Mouse (Mus musculus) pancreas, adult 10 weeks (tissue): ENCODE data around the gene Bloc1s4. TPM values are rescaled to one million over a fixed set of nuclear protein-coding genes. Genes with fewer than 3 reads are reported as not detected.

Experiments used
- polyA plus RNA-seq: library from polyadenylated mRNA; stranded (reverse); fragments of 350-450 nt; fragmentation: Illumina TruSeq; extraction: RNeasy Lipid Tissue Mini Kit (QIAGEN cat#74804); gene quantifications from one replicate; pipeline ENCODE4 v1.2.3, GENCODE M21; 2015; ENCODE audit warnings: low read depth, low replicate concordance; ENCODE audit not compliant: insufficient read depth

The Bloc1s4 gene
- 6.5 TPM for polyA plus RNA-seq

DNA sequence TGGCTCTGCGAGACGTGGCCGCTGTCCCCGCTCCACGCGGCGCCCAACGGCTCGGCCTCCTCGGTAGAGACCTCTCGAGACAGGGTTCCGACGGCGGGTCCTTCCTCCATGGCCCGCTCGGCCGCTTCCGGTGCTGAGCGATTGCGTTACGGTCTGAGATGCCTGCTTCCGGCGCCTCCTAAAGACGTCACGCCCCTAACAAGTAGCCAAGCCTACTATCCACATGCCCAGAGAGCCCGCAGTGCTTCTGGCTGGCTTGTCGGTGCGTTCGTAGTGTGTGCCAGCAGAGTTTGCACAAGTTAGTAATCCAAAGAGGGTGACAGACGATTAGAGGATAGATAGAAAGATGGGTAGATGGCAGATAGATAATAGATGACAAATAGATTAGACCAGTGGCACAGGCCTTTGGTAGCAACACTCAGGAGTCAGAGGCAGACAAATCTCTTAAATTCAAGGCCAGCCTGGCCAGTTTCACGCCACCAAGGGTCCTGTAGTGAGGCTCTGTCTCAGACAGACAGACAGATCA, at the start of gene Bloc1s4:
Bloc1s4 (minus strand) TSS at position 115 of the 526 bp plus-strand sequence.

DNA sequence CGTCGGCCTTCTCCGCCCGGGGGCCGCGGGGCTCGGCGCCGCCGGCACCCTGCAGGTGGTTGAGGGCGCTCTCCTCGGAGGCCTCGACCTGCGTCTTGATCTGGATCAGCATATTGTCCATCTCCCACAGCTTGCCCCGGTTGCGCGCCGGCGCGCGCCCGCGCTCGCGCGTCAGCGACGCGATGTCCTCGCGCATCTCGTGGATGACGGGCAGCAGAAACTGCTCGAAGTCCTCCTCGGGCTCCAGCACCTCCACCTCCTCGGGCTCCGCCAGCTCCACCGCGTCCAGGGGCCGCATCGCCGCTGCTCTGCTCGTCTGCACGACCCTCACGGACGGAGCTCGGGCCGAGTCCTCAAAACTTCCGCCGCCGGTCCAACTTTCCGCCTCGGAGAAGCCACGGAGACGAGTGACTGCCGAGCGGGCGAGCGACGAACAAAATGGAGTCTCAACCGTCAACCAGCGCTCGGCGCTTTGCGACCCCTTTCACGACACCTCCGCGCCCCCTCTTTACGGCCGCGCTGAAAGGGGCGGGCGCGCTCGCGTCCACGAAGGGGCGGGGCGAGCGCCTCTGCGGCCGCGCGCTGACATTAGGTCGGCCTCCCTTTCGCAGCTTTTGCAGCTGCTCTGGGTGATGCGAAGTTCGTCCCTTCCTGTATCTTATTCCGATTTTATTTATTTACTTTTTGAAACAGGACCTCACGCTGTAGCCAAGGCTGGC, 48.0 kb upstream of the Bloc1s4 start, which contains the start of gene Mrfap1:
Mrfap1 (minus strand) TSS at position 477 of the 719 bp plus-strand sequence.

Other genes starting within 250 kb of the Bloc1s4 start
- gene Tbc1d14, start 155.4 kb downstream of the Bloc1s4 start, polyA plus RNA-seq = 5.2 TPM
- 8.2 TPM for gene D5Ertd579e, start 52.6 kb downstream of the Bloc1s4 start, polyA plus RNA-seq
- 82.0 TPM for gene Mrfap1, start 48.1 kb upstream of the Bloc1s4 start, polyA plus RNA-seq
- gene Man2b2, start 82.0 kb upstream of the Bloc1s4 start, polyA plus RNA-seq = 14.4 TPM
- 0.44 TPM for gene Ppp2r2c, start 119.9 kb upstream of the Bloc1s4 start, polyA plus RNA-seq
- gene Wfs1, start 240.6 kb upstream of the Bloc1s4 start, polyA plus RNA-seq = 6.6 TPM